Mouse (Mus musculus): Measurements from ENCODE around the gene Uap1l1. TPM values are rescaled to one million over a fixed set of nuclear protein-coding genes. Genes with fewer than 3 reads are reported as not detected.

Gene Uap1l1
- polyA plus RNA-seq, 1 experiment = not detected

DNA sequence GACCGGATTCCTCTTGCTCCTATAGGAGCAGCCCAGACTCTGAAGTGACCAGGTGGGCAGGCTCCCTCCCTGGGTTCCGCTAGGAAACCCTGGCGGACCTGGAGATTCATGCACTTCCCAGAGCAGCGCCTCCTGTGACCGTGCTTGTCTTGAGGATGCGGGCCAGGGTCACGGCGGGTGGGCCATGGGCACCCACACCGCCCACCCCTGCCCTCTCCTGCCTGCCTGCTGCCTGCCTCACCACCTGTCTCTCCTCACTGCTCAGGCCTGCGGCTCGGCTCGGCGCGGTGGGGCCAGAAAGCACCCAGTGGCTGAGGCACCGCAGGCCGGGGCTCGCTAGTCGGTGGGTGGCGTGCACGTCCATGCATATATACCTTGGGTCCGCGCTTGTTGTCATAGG lies 54.5 kb downstream of the Uap1l1 start:
- 18% methylated on average over 22 of the region's 22 CpGs for WGBS
- TF ChIP-seq CTCF (IDR thresholded peaks at IDR 0.05; ENCODE audit: insufficient read depth, low read depth, low read length) (no peak), POLR2A (IDR thresholded peaks at IDR 0.05; ENCODE audit: insufficient read depth, low read depth, low read length) (no peak)

GRCm38 (mm10) chr2:25310180-25310579 lies 55.3 kb downstream of the Uap1l1 start:
- no peak overlapping the region for H3K4me3 ChIP-seq (ENCODE audit: insufficient read depth, low read depth, low read length)
- no peak overlapping the region for H3K27ac ChIP-seq (ENCODE audit: insufficient read depth, low read depth, low read length)
- TF ChIP-seq POLR2A (IDR thresholded peaks at IDR 0.05; ENCODE audit: insufficient read depth, low read depth, low read length) = no peak
- TF ChIP-seq CTCF (IDR thresholded peaks at IDR 0.05; ENCODE audit: insufficient read depth, low read depth, low read length) = no peak
- peaks cover 36% of the 10 kb centered on the region for H3K4me1 ChIP-seq (ENCODE audit: control insufficient read depth, insufficient read depth, low read length)
- WGBS = 55% methylated on average over 10 of the region's 10 CpGs

More for the DNA sequence above, 54.5 kb downstream of the Uap1l1 start:
- Histone ChIP-seq H3K4me3 (ENCODE audit: insufficient read depth, low read depth, low read length) (no peak overlapping the region), H3K4me1 (ENCODE audit: control insufficient read depth, insufficient read depth, low read length) (peaks cover 31% of the 10 kb centered on the region), H3K27ac (ENCODE audit: insufficient read depth, low read depth, low read length) (no peak overlapping the region)

Other genes starting within 250 kb of the Uap1l1 start
- gene Nrarp, start 184.9 kb downstream of the Uap1l1 start, polyA plus RNA-seq (2012; ENCODE audit: insufficient read depth, insufficient read length, low replicate concordance, missing spikeins) = not detected in 2 replicates
- not detected in 2 replicates for gene Tor4a, start 168.8 kb downstream of the Uap1l1 start, polyA plus RNA-seq (2012; ENCODE audit: insufficient read depth, insufficient read length, low replicate concordance, missing spikeins)
- not detected in 2 replicates for gene Nelfb, start 154.2 kb downstream of the Uap1l1 start, polyA plus RNA-seq (2012; ENCODE audit: insufficient read depth, insufficient read length, low replicate concordance, missing spikeins)
- not detected in 2 replicates for gene Stpg3, start 151.0 kb downstream of the Uap1l1 start, polyA plus RNA-seq (2012; ENCODE audit: insufficient read depth, insufficient read length, low replicate concordance, missing spikeins)
- gene Fam166a, start 146.9 kb downstream of the Uap1l1 start, polyA plus RNA-seq (2012; ENCODE audit: insufficient read depth, insufficient read length, low replicate concordance, missing spikeins) = not detected in 2 replicates
- gene Tubb4b, start 141.0 kb downstream of the Uap1l1 start, polyA plus RNA-seq (2012; ENCODE audit: insufficient read depth, insufficient read length, low replicate concordance, missing spikeins) = 193 TPM in 1 of 2 replicates, not detected in the other
- gene Slc34a3, start 131.3 kb downstream of the Uap1l1 start, polyA plus RNA-seq (2012; ENCODE audit: insufficient read depth, insufficient read length, low replicate concordance, missing spikeins) = not detected in 2 replicates
- not detected in 2 replicates for gene Rnf224, start 128.9 kb downstream of the Uap1l1 start, polyA plus RNA-seq (2012; ENCODE audit: insufficient read depth, insufficient read length, low replicate concordance, missing spikeins)
- gene Rnf208, start 123.4 kb downstream of the Uap1l1 start, polyA plus RNA-seq (2012; ENCODE audit: insufficient read depth, insufficient read length, low replicate concordance, missing spikeins) = not detected in 2 replicates
- gene Cysrt1, start 123.2 kb downstream of the Uap1l1 start, polyA plus RNA-seq (2012; ENCODE audit: insufficient read depth, insufficient read length, low replicate concordance, missing spikeins) = not detected in 2 replicates
- gene AL732309.1, start 118.8 kb downstream of the Uap1l1 start, polyA plus RNA-seq (2012; ENCODE audit: insufficient read depth, insufficient read length, low replicate concordance, missing spikeins) = not detected in 2 replicates
- gene Tmem203, start 110.2 kb downstream of the Uap1l1 start, polyA plus RNA-seq (2012; ENCODE audit: insufficient read depth, insufficient read length, low replicate concordance, missing spikeins) = not detected in 2 replicates
- not detected in 2 replicates for gene Tprn, start 103.1 kb downstream of the Uap1l1 start, polyA plus RNA-seq (2012; ENCODE audit: insufficient read depth, insufficient read length, low replicate concordance, missing spikeins)
- gene Ssna1, start 93.2 kb downstream of the Uap1l1 start, polyA plus RNA-seq (2012; ENCODE audit: insufficient read depth, insufficient read length, low replicate concordance, missing spikeins) = not detected in 2 replicates
- gene Anapc2, start 93.2 kb downstream of the Uap1l1 start, polyA plus RNA-seq (2012; ENCODE audit: insufficient read depth, insufficient read length, low replicate concordance, missing spikeins) = not detected in 2 replicates
- not detected in 2 replicates for gene Tmem210, start 77.5 kb downstream of the Uap1l1 start, polyA plus RNA-seq (2012; ENCODE audit: insufficient read depth, insufficient read length, low replicate concordance, missing spikeins)
- gene Lrrc26, start 75.8 kb downstream of the Uap1l1 start, polyA plus RNA-seq (2012; ENCODE audit: insufficient read depth, insufficient read length, low replicate concordance, missing spikeins) = not detected in 2 replicates
- 199 and 286 TPM in 2 replicates for gene Grin1, start 46.5 kb downstream of the Uap1l1 start, polyA plus RNA-seq (2012; ENCODE audit: insufficient read depth, insufficient read length, low replicate concordance, missing spikeins)
- not detected in 2 replicates for gene Man1b1, start 33.3 kb downstream of the Uap1l1 start, polyA plus RNA-seq (2012; ENCODE audit: insufficient read depth, insufficient read length, low replicate concordance, missing spikeins)
- gene Dpp7, start 9.3 kb downstream of the Uap1l1 start, polyA plus RNA-seq (2012; ENCODE audit: insufficient read depth, insufficient read length, low replicate concordance, missing spikeins) = not detected in 2 replicates
- gene Sapcd2, start 6.6 kb upstream of the Uap1l1 start, polyA plus RNA-seq (2012; ENCODE audit: insufficient read depth, insufficient read length, low replicate concordance, missing spikeins) = not detected in 2 replicates
- not detected in 2 replicates for gene Entpd2, start 30.2 kb upstream of the Uap1l1 start, polyA plus RNA-seq (2012; ENCODE audit: insufficient read depth, insufficient read length, low replicate concordance, missing spikeins)
- not detected in 2 replicates for gene Npdc1, start 33.7 kb upstream of the Uap1l1 start, polyA plus RNA-seq (2012; ENCODE audit: insufficient read depth, insufficient read length, low replicate concordance, missing spikeins)
- gene Fut7, start 57.6 kb upstream of the Uap1l1 start, polyA plus RNA-seq (2012; ENCODE audit: insufficient read depth, insufficient read length, low replicate concordance, missing spikeins) = not detected in 2 replicates
- gene Abca2, start 63.0 kb upstream of the Uap1l1 start, polyA plus RNA-seq (2012; ENCODE audit: insufficient read depth, insufficient read length, low replicate concordance, missing spikeins) = not detected in 2 replicates
- gene Clic3, start 91.2 kb upstream of the Uap1l1 start, polyA plus RNA-seq (2012; ENCODE audit: insufficient read depth, insufficient read length, low replicate concordance, missing spikeins) = not detected in 2 replicates
- not detected in 2 replicates for gene Paxx, start 95.4 kb upstream of the Uap1l1 start, polyA plus RNA-seq (2012; ENCODE audit: insufficient read depth, insufficient read length, low replicate concordance, missing spikeins)
- 758 and 1,988 TPM in 2 replicates for gene Ptgds, start 104.4 kb upstream of the Uap1l1 start, polyA plus RNA-seq (2012; ENCODE audit: insufficient read depth, insufficient read length, low replicate concordance, missing spikeins)
- gene Lcn12, start 128.2 kb upstream of the Uap1l1 start, polyA plus RNA-seq (2012; ENCODE audit: insufficient read depth, insufficient read length, low replicate concordance, missing spikeins) = not detected in 2 replicates
- 706 TPM in 1 of 2 replicates, not detected in the other for gene Fbxw5, start 135.1 kb upstream of the Uap1l1 start, polyA plus RNA-seq (2012; ENCODE audit: insufficient read depth, insufficient read length, low replicate concordance, missing spikeins)
- not detected in 2 replicates for gene C8g, start 136.0 kb upstream of the Uap1l1 start, polyA plus RNA-seq (2012; ENCODE audit: insufficient read depth, insufficient read length, low replicate concordance, missing spikeins)
- not detected in 2 replicates for gene Traf2, start 181.3 kb upstream of the Uap1l1 start, polyA plus RNA-seq (2012; ENCODE audit: insufficient read depth, insufficient read length, low replicate concordance, missing spikeins)
- not detected in 2 replicates for gene Edf1, start 192.2 kb upstream of the Uap1l1 start, polyA plus RNA-seq (2012; ENCODE audit: insufficient read depth, insufficient read length, low replicate concordance, missing spikeins)
- not detected in 2 replicates for gene Mamdc4, start 209.2 kb upstream of the Uap1l1 start, polyA plus RNA-seq (2012; ENCODE audit: insufficient read depth, insufficient read length, low replicate concordance, missing spikeins)
- not detected in 2 replicates for gene Phpt1, start 209.5 kb upstream of the Uap1l1 start, polyA plus RNA-seq (2012; ENCODE audit: insufficient read depth, insufficient read length, low replicate concordance, missing spikeins)
- not detected in 2 replicates for gene Ajm1, start 216.1 kb upstream of the Uap1l1 start, polyA plus RNA-seq (2012; ENCODE audit: insufficient read depth, insufficient read length, low replicate concordance, missing spikeins)
- gene Rabl6, start 242.8 kb upstream of the Uap1l1 start, polyA plus RNA-seq (2012; ENCODE audit: insufficient read depth, insufficient read length, low replicate concordance, missing spikeins) = not detected in 2 replicates

Data from olfactory bulb, adult 2 months (tissue).